Mouse (Mus musculus) liver, embryonic 13.5 days (tissue): Measurements from ENCODE around the gene Lhx3. TPM values are rescaled to one million over a fixed set of nuclear protein-coding genes. Genes with fewer than 3 reads are reported as not detected.

Experiments
- ATAC-seq: fragments of 200-750 bp; cut with Nextera tagmentation; 2 replicates; pipeline ENCODE4 v1.8.0; 2017; ENCODE audit warnings: low read depth, mild to moderate bottlenecking, moderate number of reproducible peaks, moderate library complexity
- DNase-seq: peaks from one replicate; pipeline ENCODE4 v3.0.0; 2022
- H3K27ac ChIP-seq: fragments of 300-500 bp; sonication (generic); 2 replicates; pipeline ENCODE4 v1.5.1; 2015; ENCODE audit warnings: moderate library complexity, mild to moderate bottlenecking, inconsistent platforms
- H3K27me3 ChIP-seq: fragments of 300-500 bp; sonication (generic); 2 replicates; pipeline ENCODE4 v1.6.1; 2015; ENCODE audit warnings: mild to moderate bottlenecking, inconsistent platforms
- H3K36me3 ChIP-seq: fragments of 300-500 bp; sonication (generic); 2 replicates; pipeline ENCODE4 v1.6.1; 2015; ENCODE audit warnings: mild to moderate bottlenecking, inconsistent platforms
- H3K4me1 ChIP-seq: fragments of 300-500 bp; sonication (generic); replicated peaks from 2 replicates; pipeline ENCODE4 v1.6.1; 2015; ENCODE audit warnings: inconsistent platforms
- H3K4me2 ChIP-seq: fragments of 300-500 bp; sonication (generic); 2 replicates; pipeline ENCODE4 v1.6.1; 2015; ENCODE audit warnings: inconsistent platforms, mild to moderate bottlenecking, moderate library complexity
- H3K4me3 ChIP-seq: fragments of 300-500 bp; sonication (generic); replicated peaks from 2 replicates; pipeline ENCODE4 v1.5.1; 2015; ENCODE audit warnings: mild to moderate bottlenecking, inconsistent platforms
- H3K9ac ChIP-seq: fragments of 300-500 bp; sonication (generic); 2 replicates; pipeline ENCODE4 v1.6.1; 2015; ENCODE audit warnings: mild to moderate bottlenecking, inconsistent platforms
- H3K9me3 ChIP-seq: fragments of 300-500 bp; sonication (generic); replicated peaks from 2 replicates; pipeline ENCODE4 v1.6.1; 2016; ENCODE audit warnings: inconsistent platforms
- WGBS: fragments of 180-500 bp; shearing (Covaris S2); methylation state at CpG from one replicate; pipeline ENCODE4 v1.1.7; 2015; ENCODE audit not compliant: insufficient replicate concordance; 5-methylcytosine and 5-hydroxymethylcytosine counted together
- polyA plus RNA-seq: library from polyadenylated mRNA; unstranded; fragments of >200 nt; fragmentation: Nextera tagmentation; extraction: Ambion mirVana; gene quantifications from 2 replicates; pipeline ENCODE4 v1.2.1, GENCODE M21; 2015

Gene Lhx3
- polyA plus RNA-seq, 1 experiment from 2014 or later: not detected

GRCm38 (mm10) chr2:26201926-26202848 lies 5.9 kb downstream of the Lhx3 start:
- no peak overlapping the region for H3K4me3 ChIP-seq
- no peak overlapping the region for H3K4me2 ChIP-seq
- H3K4me1 ChIP-seq: 0 out of 2 replicates have a peak, but pooled peaks cover 9% of the 10 kb centered on the region
- DNase-seq: no peak
- WGBS: 2% methylated on average over 77 of the region's 77 CpGs
- H3K36me3 ChIP-seq: no peaks in the 10 kb centered on the region
- H3K9ac ChIP-seq: no peak overlapping the region
- H3K27me3 ChIP-seq: peaks cover 100% of the 10 kb centered on the region
- ATAC-seq: no peak
- H3K9me3 ChIP-seq: no peaks in the 10 kb centered on the region
- no peak overlapping the region for H3K27ac ChIP-seq

- WGBS: 4% methylated on average over 10 of the region's 10 CpGs
- Histone ChIP-seq H3K9ac (no peak overlapping the region), H3K4me1 (0 out of 2 replicates have a peak, but pooled peaks cover 9% of the 10 kb centered on the region), H3K9me3 (no peaks in the 10 kb centered on the region), H3K27me3 (peaks cover 100% of the 10 kb centered on the region), H3K4me2 (no peak overlapping the region), H3K27ac (no peak overlapping the region), H3K36me3 (no peaks in the 10 kb centered on the region), H3K4me3 (no peak overlapping the region)
- ATAC-seq (no peak), DNase-seq (no peak)
These were observed 9.6 kb downstream of the Lhx3 start for GRCm38 (mm10) chr2:26198488-26198887.

GRCm38 (mm10) chr2:26194552-26195339 lies 13.3 kb downstream of the Lhx3 start:
- H3K4me1 ChIP-seq: 0 out of 2 replicates have a peak, but pooled peaks cover 9% of the 10 kb centered on the region
- WGBS: 27% methylated on average over 7 of the region's 7 CpGs
- no peaks in the 10 kb centered on the region for H3K9me3 ChIP-seq
- no peak overlapping the region for H3K9ac ChIP-seq
- no peak overlapping the region for H3K4me3 ChIP-seq
- no peak for DNase-seq
- peaks cover 97% of the 10 kb centered on the region for H3K27me3 ChIP-seq
- H3K27ac ChIP-seq: no peak overlapping the region
- no peak overlapping the region for H3K4me2 ChIP-seq
- ATAC-seq: no peak
- no peaks in the 10 kb centered on the region for H3K36me3 ChIP-seq

GRCm38 (mm10) chr2:26188517-26188916 lies 19.6 kb downstream of the Lhx3 start:
- H3K9me3 ChIP-seq: no peaks in the 10 kb centered on the region
- WGBS: 46% methylated on average over 5 of the region's 5 CpGs
- no peak for DNase-seq
- no peak overlapping the region for H3K9ac ChIP-seq
- no peak overlapping the region for H3K4me2 ChIP-seq
- H3K36me3 ChIP-seq: no peaks in the 10 kb centered on the region
- no peak overlapping the region for H3K27ac ChIP-seq
- no peak overlapping the region for H3K4me3 ChIP-seq
- H3K4me1 ChIP-seq: peaks cover 7% of the 10 kb centered on the region; the same call in 1 of the 2 replicates
- peaks cover 73% of the 10 kb centered on the region for H3K27me3 ChIP-seq
- ATAC-seq: no peak

- Histone ChIP-seq H3K9me3 (no peaks in the 10 kb centered on the region), H3K4me3 (no peak overlapping the region), H3K27me3 (peaks cover 48% of the 10 kb centered on the region), H3K9ac (no peak overlapping the region), H3K27ac (no peak overlapping the region), H3K4me1 (peaks cover 7% of the 10 kb centered on the region; the same call in 1 of the 2 replicates), H3K4me2 (no peak overlapping the region), H3K36me3 (no peaks in the 10 kb centered on the region)
- 39% methylated on average over 3 of the region's 3 CpGs for WGBS
- DNase-seq (no peak), ATAC-seq (no peak)
These were observed 23.7 kb downstream of the Lhx3 start for GRCm38 (mm10) chr2:26184352-26184751.

GRCm38 (mm10) chr2:26182646-26183045 lies 25.4 kb downstream of the Lhx3 start:
- peaks cover 41% of the 10 kb centered on the region for H3K27me3 ChIP-seq
- H3K9ac ChIP-seq: no peak overlapping the region
- no peak overlapping the region for H3K4me2 ChIP-seq
- no peaks in the 10 kb centered on the region for H3K9me3 ChIP-seq
- ATAC-seq (no peak), DNase-seq (no peak)
- 12% methylated on average over 6 of the region's 6 CpGs for WGBS
- H3K4me1 ChIP-seq: peaks cover 10% of the 10 kb centered on the region
- no peaks in the 10 kb centered on the region for H3K36me3 ChIP-seq
- no peak overlapping the region for H3K4me3 ChIP-seq
- no peak overlapping the region for H3K27ac ChIP-seq

GRCm38 (mm10) chr2:26177189-26177588 lies 30.9 kb downstream of the Lhx3 start:
- Histone ChIP-seq H3K9me3 (no peaks in the 10 kb centered on the region), H3K27ac (peak overlapping the region; percentile 2), H3K4me1 (peaks cover 36% of the 10 kb centered on the region), H3K4me3 (no peak overlapping the region), H3K36me3 (no peaks in the 10 kb centered on the region), H3K4me2 (peak overlapping the region; percentile 44), H3K27me3 (peaks cover 38% of the 10 kb centered on the region), H3K9ac (peak overlapping the region; percentile 49)
- WGBS: 45% methylated on average over 2 of the region's 2 CpGs
- no peak for DNase-seq
- ATAC-seq: peak; percentile 61

- peak overlapping the region; percentile 2 for H3K27ac ChIP-seq
- H3K36me3 ChIP-seq: no peaks in the 10 kb centered on the region
- H3K9ac ChIP-seq: peak overlapping the region; percentile 49
- DNase-seq (peak; percentile 50), ATAC-seq (peak; percentile 90)
- H3K27me3 ChIP-seq: peaks cover 39% of the 10 kb centered on the region
- H3K4me2 ChIP-seq: peak overlapping the region; percentile 44
- H3K4me1 ChIP-seq: peaks cover 36% of the 10 kb centered on the region
- no peak overlapping the region for H3K4me3 ChIP-seq
- H3K9me3 ChIP-seq: no peaks in the 10 kb centered on the region
- WGBS: 16% methylated on average over 5 of the region's 5 CpGs
These were observed 31.4 kb downstream of the Lhx3 start for GRCm38 (mm10) chr2:26176731-26177130.

GRCm38 (mm10) chr2:26175191-26175590 lies 32.9 kb downstream of the Lhx3 start:
- no peaks in the 10 kb centered on the region for H3K36me3 ChIP-seq
- H3K27me3 ChIP-seq: peaks cover 54% of the 10 kb centered on the region
- H3K4me1 ChIP-seq: peaks cover 36% of the 10 kb centered on the region
- WGBS: 35% methylated on average over 4 of the region's 4 CpGs
- H3K4me2 ChIP-seq: no peak overlapping the region
- no peak overlapping the region for H3K27ac ChIP-seq
- ATAC-seq: no peak
- H3K9me3 ChIP-seq: no peaks in the 10 kb centered on the region
- DNase-seq: no peak
- H3K4me3 ChIP-seq: no peak overlapping the region
- no peak overlapping the region for H3K9ac ChIP-seq

- Histone ChIP-seq H3K4me1 (peaks cover 21% of the 10 kb centered on the region), H3K9ac (no peak overlapping the region), H3K9me3 (no peaks in the 10 kb centered on the region), H3K27me3 (peaks cover 71% of the 10 kb centered on the region), H3K27ac (no peak overlapping the region), H3K36me3 (no peaks in the 10 kb centered on the region), H3K4me3 (no peak overlapping the region), H3K4me2 (no peak overlapping the region)
- DNase-seq (no peak), ATAC-seq (no peak)
- WGBS: 68% methylated on average over 2 of the region's 2 CpGs
These were observed 35.9 kb downstream of the Lhx3 start for GRCm38 (mm10) chr2:26172166-26172565.

- no peaks in the 10 kb centered on the region for H3K36me3 ChIP-seq
- no peak overlapping the region for H3K9ac ChIP-seq
- peaks cover 63% of the 10 kb centered on the region for H3K27me3 ChIP-seq
- no peak overlapping the region for H3K4me2 ChIP-seq
- no peaks in the 10 kb centered on the region for H3K9me3 ChIP-seq
- H3K4me3 ChIP-seq: no peak overlapping the region
- DNase-seq: no peak
- H3K27ac ChIP-seq: no peak overlapping the region
- H3K4me1 ChIP-seq: peaks cover 3% of the 10 kb centered on the region
- ATAC-seq: no peak
- WGBS: 40% methylated on average over 2 of the region's 2 CpGs
These were observed 37.7 kb downstream of the Lhx3 start for GRCm38 (mm10) chr2:26170376-26170775.
